In the genomic region with DNA sequence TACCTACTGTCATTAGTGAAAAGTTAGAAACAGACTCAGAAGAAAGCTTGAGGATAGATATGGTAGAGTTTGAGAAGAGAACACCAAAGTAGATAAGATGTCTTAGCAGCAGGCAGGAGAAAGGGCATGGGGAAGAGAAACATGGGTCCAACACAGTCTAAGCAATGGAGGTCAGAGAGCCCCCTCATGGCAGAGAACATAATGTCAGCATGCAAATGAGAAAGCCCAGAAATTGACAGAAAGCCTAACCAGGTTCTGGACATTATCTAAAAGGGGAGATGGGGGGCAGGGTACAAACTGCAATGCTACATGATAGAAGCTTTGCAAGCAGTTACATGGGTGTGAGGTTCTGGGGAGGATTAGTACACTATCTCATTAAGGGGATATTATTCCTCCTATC, we compare ENCODE assay signal across 31 mouse cellular contexts.
DNase-seq lines count a peak whose midpoint lies in the region; ATAC-seq and TF ChIP-seq lines count a peak whose summit lies in the region.
"Had no signal": no experiment of that assay in that cellular context is flagged by ENCODE, and none has a peak within 500 bp of the region (broad histone marks: within the 10 kb centered on the region; RNA-seq: fewer than 3 reads in every experiment).

No protein-coding gene starts in this region.

- no peaks in the 10 kb centered on the region for H3K9me3 ChIP-seq in kidney, postnatal 0 days (replicated peaks; ENCODE audit: low read length)
- no peaks in the 10 kb centered on the region for H3K9me3 ChIP-seq in midbrain, embryonic 11.5 days (ENCODE audit: control insufficient read depth, low read length)
- no peaks in the 10 kb centered on the region for H3K9me3 ChIP-seq in midbrain, embryonic 14.5 days (ENCODE audit: control insufficient read depth, low read length)
- H3K9me3 ChIP-seq: embryonic facial prominence, embryonic 10.5 days; embryonic facial prominence, embryonic 15.5 days; heart, embryonic 10.5 days; heart, embryonic 15.5 days; limb, embryonic 10.5 days; limb, embryonic 15.5 days; liver, embryonic 13.5 days; midbrain, embryonic 15.5 days; neural tube, embryonic 12.5 days had no signal

- H3K9ac ChIP-seq in kidney, postnatal 0 days (ENCODE audit: low read depth, low read length): no peak overlapping the region
- H3K9ac ChIP-seq in midbrain, embryonic 11.5 days (ENCODE audit: low read length): no peak overlapping the region
- no peak overlapping the region for H3K9ac ChIP-seq in midbrain, embryonic 14.5 days (replicated peaks; ENCODE audit: low read length)
- H3K9ac ChIP-seq: embryonic facial prominence, embryonic 15.5 days; heart, embryonic 15.5 days; limb, embryonic 15.5 days; liver, embryonic 13.5 days; midbrain, embryonic 15.5 days; neural tube, embryonic 12.5 days had no signal

- no peaks in the 10 kb centered on the region for H3K36me3 ChIP-seq in kidney, postnatal 0 days (ENCODE audit: insufficient read depth, low read length)
- no peaks in the 10 kb centered on the region for H3K36me3 ChIP-seq in midbrain, embryonic 11.5 days (ENCODE audit: control insufficient read depth, insufficient read depth, low read length)
- H3K36me3 ChIP-seq in midbrain, embryonic 14.5 days (ENCODE audit: control insufficient read depth, insufficient read depth, low read length): no peaks in the 10 kb centered on the region
- H3K36me3 ChIP-seq: embryonic facial prominence, embryonic 10.5 days; embryonic facial prominence, embryonic 15.5 days; heart, embryonic 10.5 days; heart, embryonic 15.5 days; limb, embryonic 10.5 days; limb, embryonic 15.5 days; liver, embryonic 13.5 days; midbrain, embryonic 15.5 days; neural tube, embryonic 12.5 days had no signal

- no peaks in the 10 kb centered on the region; the same call in 1 of the 2 replicates for H3K4me1 ChIP-seq in kidney, postnatal 0 days (replicated peaks; ENCODE audit: insufficient read depth, low read length)
- peaks cover 43% of the 10 kb centered on the region for H3K4me1 ChIP-seq in midbrain, embryonic 11.5 days (ENCODE audit: control insufficient read depth, insufficient read depth, low read length)
- H3K4me1 ChIP-seq in midbrain, embryonic 14.5 days (ENCODE audit: control insufficient read depth, insufficient read depth, low read length): peaks cover 49% of the 10 kb centered on the region
- H3K4me1 ChIP-seq: liver, embryonic 13.5 days had no signal

- H3K27ac ChIP-seq in kidney, postnatal 0 days: no peak overlapping the region
- H3K27ac ChIP-seq in midbrain, embryonic 11.5 days (ENCODE audit: low read depth, low read length): no peak overlapping the region
- H3K27ac ChIP-seq in midbrain, embryonic 14.5 days (replicated peaks; ENCODE audit: low read depth, low read length): no peak overlapping the region
- H3K27ac ChIP-seq: embryonic facial prominence, embryonic 10.5 days; embryonic facial prominence, embryonic 15.5 days; heart, embryonic 10.5 days; heart, embryonic 15.5 days; limb, embryonic 10.5 days; limb, embryonic 15.5 days; liver, embryonic 13.5 days; midbrain, embryonic 15.5 days; neural tube, embryonic 12.5 days had no signal

- H3K4me3 ChIP-seq in kidney, postnatal 0 days (replicated peaks; ENCODE audit: low read depth, low read length): no peak overlapping the region
- no peak overlapping the region for H3K4me3 ChIP-seq in midbrain, embryonic 11.5 days (ENCODE audit: low read depth, low read length)
- H3K4me3 ChIP-seq in midbrain, embryonic 14.5 days (replicated peaks; ENCODE audit: low read depth, low read length): no peak overlapping the region
- H3K4me3 ChIP-seq: embryonic facial prominence, embryonic 10.5 days; embryonic facial prominence, embryonic 15.5 days; heart, embryonic 10.5 days; heart, embryonic 15.5 days; limb, embryonic 10.5 days; limb, embryonic 15.5 days; liver, embryonic 13.5 days; midbrain, embryonic 15.5 days; myocyte; neural tube, embryonic 12.5 days had no signal

- ATAC-seq in kidney, postnatal 0 days (replicated peaks; ENCODE audit: low FRiP score, low read depth): no peak
- ATAC-seq in midbrain, embryonic 11.5 days (ENCODE audit: low FRiP score): no peak
- ATAC-seq in midbrain, embryonic 14.5 days (ENCODE audit: low FRiP score, low TSS enrichment): no peak
- ATAC-seq: forebrain, embryonic 14.5 days; midbrain, embryonic 15.5 days; Patski had no signal

- H3K27me3 ChIP-seq in kidney, postnatal 0 days (ENCODE audit: insufficient read depth, low read length): no peaks in the 10 kb centered on the region
- no peaks in the 10 kb centered on the region for H3K27me3 ChIP-seq in midbrain, embryonic 11.5 days (ENCODE audit: control insufficient read depth, insufficient read depth, low read length)
- no peaks in the 10 kb centered on the region for H3K27me3 ChIP-seq in midbrain, embryonic 14.5 days (ENCODE audit: control insufficient read depth, insufficient read depth, low read length)
- H3K27me3 ChIP-seq: embryonic facial prominence, embryonic 15.5 days; heart, embryonic 15.5 days; limb, embryonic 15.5 days; liver, embryonic 13.5 days; midbrain, embryonic 15.5 days; neural tube, embryonic 12.5 days; Patski had no signal

- TF ChIP-seq CTCF in kidney, postnatal 0 days (IDR thresholded peaks at IDR 0.05; ENCODE audit: low read depth): peak; percentile 3; the same call in 1 of the 2 replicates

- H3K4me2 ChIP-seq in kidney, postnatal 0 days (ENCODE audit: low read length): no peak overlapping the region
- H3K4me2 ChIP-seq in midbrain, embryonic 11.5 days: no peak overlapping the region
- H3K4me2 ChIP-seq in midbrain, embryonic 14.5 days (ENCODE audit: low read length): no peak overlapping the region
- H3K4me2 ChIP-seq: embryonic facial prominence, embryonic 15.5 days; heart, embryonic 15.5 days; limb, embryonic 15.5 days; liver, embryonic 13.5 days; midbrain, embryonic 15.5 days; neural tube, embryonic 12.5 days had no signal

- DNase-seq in kidney, postnatal 0 days (ENCODE audit: low spot score): no peak
- DNase-seq in kidney, adult 18-20 months: no peak
- peak; percentile 78 for DNase-seq in midbrain, embryonic 11.5 days (ENCODE audit: low spot score, missing footprints)
- no peak for DNase-seq in midbrain, embryonic 14.5 days
- peak; percentile 5 for DNase-seq in NIH3T3 (ENCODE audit: low read depth)
- DNase-seq in kidney, adult 11 months: no peak
- no peak for DNase-seq in retina, postnatal 1 day
- DNase-seq: adrenal gland, postnatal 14 days; B cell, adult 2 months; cerebellum, adult 11-12 months; cerebellum, postnatal 10 days; gastrocnemius, postnatal 14 days; kidney, adult 2 months; kidney, postnatal 4 days; liver, embryonic 13.5 days; lung, adult 18-20 months; lung, postnatal 14 days; right cerebral cortex, postnatal 4 days; thymus, adult 2 months; thymus, postnatal 36 days had no signal

Comparison
In these comparisons a context has a peak if more than half of its experiments do, and no peak if none do; other contexts are left out.
1. DNase-seq: peak in midbrain, embryonic 11.5 days (single experiment) and NIH3T3 (single experiment); none in kidney, postnatal 0 days (single experiment), kidney, adult 18-20 months (single experiment), midbrain, embryonic 14.5 days (single experiment), kidney, adult 11 months (single experiment) and retina, postnatal 1 day (single experiment).